Mouse (Mus musculus): Measurements from ENCODE around the gene Gm28048. TPM values are rescaled to one million over a fixed set of nuclear protein-coding genes. Genes with fewer than 3 reads are reported as not detected.

Gm28048 gene
- polyA plus RNA-seq, 1 experiment from 2014 or later: 7.5 TPM

DNA sequence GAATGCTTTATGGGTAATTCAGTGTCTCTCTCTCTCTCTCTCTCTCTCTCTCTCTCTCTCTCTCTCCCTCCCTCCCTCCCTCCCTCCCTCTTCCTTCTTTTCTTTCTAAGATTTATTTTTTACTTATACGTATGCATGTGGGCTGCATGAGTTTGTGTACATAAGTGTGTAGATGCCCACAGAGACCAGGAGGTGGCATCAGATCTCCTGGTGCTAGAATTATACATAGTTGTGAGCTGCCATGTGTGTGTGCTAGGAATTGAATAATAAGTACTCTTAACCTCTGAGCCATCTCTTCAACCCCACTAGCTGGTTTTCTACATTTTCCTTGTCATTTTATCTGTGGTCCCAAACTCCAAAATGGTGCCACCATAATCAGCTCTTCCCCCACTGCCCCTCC is 156.3 kb downstream of the Gm28048 start:
- H3K27me3 ChIP-seq: no peaks in the 10 kb centered on the region
- no peak for ATAC-seq (ENCODE audit: insufficient number of reproducible peaks, insufficient read depth, low FRiP score, low TSS enrichment)

DNA sequence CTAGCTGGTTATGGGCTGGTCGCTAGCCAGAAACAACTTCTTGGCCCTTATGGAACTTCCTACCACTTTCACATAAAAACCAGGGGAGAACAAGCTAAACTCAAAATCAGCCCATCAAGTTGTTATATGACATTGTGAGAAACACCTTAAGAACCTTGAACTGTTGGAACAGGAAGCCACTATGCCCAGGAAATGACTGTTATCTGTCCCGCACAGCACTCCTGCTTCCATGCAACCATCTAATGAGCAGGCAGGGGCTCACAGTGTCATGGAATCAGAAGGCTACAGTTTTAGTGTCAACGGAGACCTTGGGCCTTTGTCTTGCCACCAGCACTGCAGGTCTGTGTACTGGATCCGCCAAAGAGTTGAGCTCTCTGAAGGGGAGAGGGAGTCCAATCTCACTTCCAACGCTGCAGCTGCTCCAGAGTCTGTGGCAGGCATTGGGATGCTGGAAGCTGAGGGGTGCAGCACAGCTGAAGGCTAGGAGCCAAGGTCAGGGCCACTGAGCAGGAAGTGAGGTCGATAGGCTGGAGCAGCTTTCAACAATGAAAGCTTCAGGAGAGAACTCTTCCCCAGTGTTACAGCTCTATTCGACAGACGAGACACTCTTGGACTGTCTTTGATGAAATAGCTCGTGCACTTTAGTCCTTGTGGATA is 157.7 kb downstream of the Gm28048 start:
- WGBS: 74% methylated on average over 9 of the region's 9 CpGs

More for the DNA sequence above, 156.3 kb downstream of the Gm28048 start:
- Histone ChIP-seq H3K9ac (no peak overlapping the region), H3K4me2 (replicated peaks) (no peak overlapping the region), H3K4me1 (no peaks in the 10 kb centered on the region), H3K36me3 (no peaks in the 10 kb centered on the region), H3K9me3 (no peaks in the 10 kb centered on the region), H3K27ac (no peak overlapping the region), H3K4me3 (no peak overlapping the region)
- 90% methylated on average over 1 of the region's 1 CpGs for WGBS

DNA sequence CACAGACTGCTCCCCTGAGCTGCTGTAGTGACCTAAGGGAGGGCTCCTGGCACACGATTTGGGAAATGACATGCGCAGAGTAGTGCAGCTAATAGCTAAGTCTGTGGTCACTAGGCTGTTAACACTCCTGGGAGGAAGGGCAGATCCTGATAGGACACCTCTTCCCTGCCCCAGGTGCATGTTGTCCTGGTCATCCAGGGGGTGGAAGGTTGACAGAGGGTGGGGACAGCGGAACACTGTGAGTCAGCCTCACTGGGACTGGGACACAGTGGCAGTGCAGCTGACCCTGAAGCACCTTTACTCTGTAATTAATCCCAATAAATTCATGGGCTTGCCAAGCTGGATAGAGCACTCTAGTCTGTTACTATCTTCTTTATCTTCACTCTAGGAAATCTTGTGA is 160.6 kb downstream of the Gm28048 start:
- Histone ChIP-seq H3K4me2 (replicated peaks) (no peak overlapping the region), H3K27ac (no peak overlapping the region), H3K27me3 (no peaks in the 10 kb centered on the region), H3K4me1 (no peaks in the 10 kb centered on the region), H3K9ac (no peak overlapping the region), H3K9me3 (no peaks in the 10 kb centered on the region), H3K36me3 (no peaks in the 10 kb centered on the region), H3K4me3 (no peak overlapping the region)
- ATAC-seq (ENCODE audit: insufficient number of reproducible peaks, insufficient read depth, low FRiP score, low TSS enrichment): no peak
- WGBS: 88% methylated on average over 3 of the region's 3 CpGs

More for the DNA sequence above, 157.7 kb downstream of the Gm28048 start:
- Histone ChIP-seq H3K36me3 (no peaks in the 10 kb centered on the region), H3K4me3 (no peak overlapping the region), H3K27ac (no peak overlapping the region), H3K4me1 (no peaks in the 10 kb centered on the region), H3K27me3 (no peaks in the 10 kb centered on the region), H3K9ac (no peak overlapping the region), H3K4me2 (replicated peaks) (no peak overlapping the region), H3K9me3 (no peaks in the 10 kb centered on the region)
- no peak for ATAC-seq (ENCODE audit: insufficient number of reproducible peaks, insufficient read depth, low FRiP score, low TSS enrichment)

DNA sequence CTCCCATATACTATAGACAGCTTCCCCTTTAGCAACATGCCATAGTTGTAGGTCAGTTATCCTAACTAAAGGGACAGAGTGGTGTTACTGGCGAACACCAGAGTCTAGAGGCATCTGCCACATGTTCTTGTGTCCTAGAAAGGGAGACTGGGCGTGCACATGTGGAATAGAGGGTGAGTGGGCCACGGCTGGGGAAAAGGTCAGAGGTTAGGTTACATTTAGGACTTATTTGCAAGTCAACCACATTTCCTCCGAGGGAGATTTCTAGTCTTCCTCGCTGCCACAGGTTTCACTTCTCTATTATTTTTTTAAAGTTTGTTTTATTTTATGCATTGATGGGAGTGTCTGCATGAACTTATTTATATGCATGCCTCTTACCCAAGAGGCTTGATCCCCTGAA is 163.5 kb downstream of the Gm28048 start:
- Histone ChIP-seq H3K27ac (no peak overlapping the region), H3K4me2 (replicated peaks) (no peak overlapping the region), H3K9me3 (no peaks in the 10 kb centered on the region), H3K27me3 (no peaks in the 10 kb centered on the region), H3K36me3 (no peaks in the 10 kb centered on the region), H3K4me3 (no peak overlapping the region), H3K4me1 (no peaks in the 10 kb centered on the region), H3K9ac (no peak overlapping the region)
- 64% methylated on average over 5 of the region's 5 CpGs for WGBS
- no peak for ATAC-seq (ENCODE audit: insufficient number of reproducible peaks, insufficient read depth, low FRiP score, low TSS enrichment)

DNA sequence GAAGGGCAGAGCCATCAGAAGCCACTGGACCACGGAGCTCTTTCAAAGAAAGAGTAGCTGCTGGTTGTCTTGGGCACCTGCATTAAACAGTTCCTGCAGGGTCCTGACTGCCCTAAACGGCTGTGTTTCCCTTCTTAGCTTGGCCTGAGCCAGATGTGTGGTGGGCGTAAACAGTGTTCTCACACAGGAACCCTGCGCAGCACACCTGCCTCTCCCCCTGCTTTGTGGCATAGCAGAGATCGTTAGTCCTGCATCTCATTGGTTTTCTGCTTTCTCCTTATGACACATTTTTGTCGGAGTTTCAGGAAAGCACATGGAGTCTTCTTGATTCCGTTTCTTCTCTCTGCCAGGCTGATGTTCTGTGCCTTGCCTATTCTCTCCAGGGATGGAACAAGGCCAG is 166.0 kb downstream of the Gm28048 start:
- Histone ChIP-seq H3K4me2 (replicated peaks) (no peak overlapping the region), H3K27ac (no peak overlapping the region), H3K36me3 (no peaks in the 10 kb centered on the region), H3K4me3 (no peak overlapping the region), H3K4me1 (no peaks in the 10 kb centered on the region), H3K27me3 (no peaks in the 10 kb centered on the region), H3K9me3 (no peaks in the 10 kb centered on the region), H3K9ac (no peak overlapping the region)
- ATAC-seq (ENCODE audit: insufficient number of reproducible peaks, insufficient read depth, low FRiP score, low TSS enrichment): no peak
- WGBS: 81% methylated on average over 7 of the region's 7 CpGs

DNA sequence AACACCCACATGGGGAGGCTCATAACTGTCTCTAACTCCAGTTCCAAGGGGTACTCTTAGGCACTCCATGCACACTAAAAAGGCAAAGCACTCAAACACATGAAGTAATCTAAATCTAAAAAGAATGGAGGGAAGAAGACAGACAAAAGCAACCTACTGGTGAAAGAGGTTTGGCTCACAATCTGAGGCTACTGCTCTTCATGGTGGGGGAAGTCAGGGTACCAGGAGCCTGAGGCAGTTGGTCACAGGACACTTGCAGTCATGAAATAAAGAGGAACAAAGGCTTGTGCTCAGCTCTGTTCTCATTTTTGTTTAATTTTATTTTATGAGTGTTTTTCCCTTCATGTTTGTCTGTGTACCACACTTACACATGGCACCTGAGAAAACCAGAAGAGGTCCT is 166.7 kb downstream of the Gm28048 start:
- Histone ChIP-seq H3K4me1 (no peaks in the 10 kb centered on the region), H3K27ac (no peak overlapping the region), H3K36me3 (no peaks in the 10 kb centered on the region), H3K4me2 (replicated peaks) (no peak overlapping the region), H3K4me3 (no peak overlapping the region), H3K27me3 (no peaks in the 10 kb centered on the region), H3K9ac (no peak overlapping the region), H3K9me3 (no peaks in the 10 kb centered on the region)
- ATAC-seq (ENCODE audit: insufficient number of reproducible peaks, insufficient read depth, low FRiP score, low TSS enrichment): no peak

DNA sequence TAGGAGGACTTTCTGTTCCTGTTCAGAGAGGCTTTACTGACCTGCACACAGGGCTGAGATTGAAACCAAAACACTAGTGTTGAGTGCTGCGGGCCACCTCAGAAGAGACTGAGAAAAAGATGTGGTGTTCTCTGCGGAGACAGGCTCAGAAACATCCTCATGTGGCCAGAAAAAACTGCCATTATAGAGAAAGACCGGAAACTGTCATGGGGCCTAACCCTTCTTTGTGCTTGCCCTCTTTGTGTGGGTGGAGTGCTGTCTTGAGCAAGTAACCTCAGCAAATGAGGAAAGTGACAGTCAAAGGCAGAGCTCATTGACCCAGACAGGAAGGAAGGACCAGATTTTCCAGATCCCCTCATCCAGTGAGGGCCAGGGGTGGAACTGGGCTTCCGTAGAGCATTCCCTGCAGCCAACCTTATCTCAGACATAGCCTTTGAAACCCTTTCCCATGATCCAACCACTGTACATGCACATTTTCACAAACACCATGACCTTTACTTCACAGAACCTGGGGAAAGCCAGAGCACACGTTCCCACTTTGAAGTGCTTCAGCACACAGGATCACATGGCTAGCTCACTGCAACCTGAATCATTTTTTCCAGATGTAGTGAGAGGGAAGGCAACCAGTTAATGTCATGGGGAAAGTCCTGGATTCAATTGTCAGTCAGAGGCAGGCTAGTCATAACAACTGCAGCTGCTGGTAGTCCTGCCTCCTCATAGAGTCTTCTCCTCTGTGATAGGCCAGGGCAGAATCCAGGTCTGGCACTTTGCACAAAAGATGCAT is 167.8 kb downstream of the Gm28048 start:
- H3K36me3 ChIP-seq: no peaks in the 10 kb centered on the region
- H3K4me1 ChIP-seq: no peaks in the 10 kb centered on the region
- no peak overlapping the region for H3K4me3 ChIP-seq
- H3K4me2 ChIP-seq (replicated peaks): no peak overlapping the region
- H3K27ac ChIP-seq: no peak overlapping the region
- WGBS: 76% methylated on average over 5 of the region's 5 CpGs
- no peaks in the 10 kb centered on the region for H3K27me3 ChIP-seq
- no peak overlapping the region for H3K9ac ChIP-seq
- no peak for ATAC-seq (ENCODE audit: insufficient number of reproducible peaks, insufficient read depth, low FRiP score, low TSS enrichment)
- no peaks in the 10 kb centered on the region for H3K9me3 ChIP-seq

DNA sequence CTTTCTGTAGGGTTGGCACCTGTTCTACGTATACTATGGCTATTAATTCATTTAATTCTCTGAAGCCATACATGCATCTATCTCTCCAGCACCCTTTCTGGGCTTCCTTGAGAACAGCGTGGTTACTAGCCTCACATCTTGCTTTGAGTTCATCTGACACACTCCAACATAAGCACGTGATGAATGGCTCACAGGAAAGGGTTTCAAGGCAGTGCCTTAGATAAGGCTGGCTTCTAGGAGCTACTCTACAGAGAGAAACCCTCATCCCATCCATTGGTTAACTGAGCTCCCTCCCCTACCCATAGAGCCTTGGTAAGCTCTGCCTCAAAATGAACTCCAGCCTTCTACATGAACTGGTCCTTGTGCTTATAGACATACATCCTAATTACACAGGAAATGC is 168.5 kb downstream of the Gm28048 start:
- Histone ChIP-seq H3K4me2 (replicated peaks) (no peak overlapping the region), H3K4me1 (no peaks in the 10 kb centered on the region), H3K4me3 (no peak overlapping the region), H3K9me3 (no peaks in the 10 kb centered on the region), H3K36me3 (no peaks in the 10 kb centered on the region), H3K9ac (no peak overlapping the region), H3K27me3 (no peaks in the 10 kb centered on the region), H3K27ac (no peak overlapping the region)
- no peak for ATAC-seq (ENCODE audit: insufficient number of reproducible peaks, insufficient read depth, low FRiP score, low TSS enrichment)
- WGBS: 82% methylated on average over 3 of the region's 3 CpGs

DNA sequence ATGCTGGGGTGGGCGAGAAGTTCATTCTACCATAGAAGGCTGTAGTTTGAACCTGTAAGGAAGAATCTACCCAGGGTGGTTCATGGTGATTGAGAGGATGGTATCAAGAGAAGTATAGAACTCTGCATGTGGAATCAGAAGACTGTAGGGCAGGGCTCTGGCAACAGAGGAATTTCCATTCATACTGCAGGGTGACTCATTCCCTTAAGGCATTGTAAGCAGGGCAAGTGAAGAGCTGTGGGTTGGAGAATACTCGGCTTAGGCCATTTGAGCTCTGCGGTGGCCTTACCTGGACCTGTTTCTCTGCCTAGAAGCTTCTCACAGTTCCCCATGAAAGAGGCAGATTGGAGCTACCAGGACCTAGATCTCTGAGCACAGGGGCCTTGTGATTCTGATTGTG is 170.5 kb downstream of the Gm28048 start:
- Histone ChIP-seq H3K36me3 (no peaks in the 10 kb centered on the region), H3K4me1 (no peaks in the 10 kb centered on the region), H3K9ac (no peak overlapping the region), H3K27me3 (no peaks in the 10 kb centered on the region), H3K9me3 (no peaks in the 10 kb centered on the region), H3K4me2 (replicated peaks) (no peak overlapping the region), H3K27ac (no peak overlapping the region), H3K4me3 (no peak overlapping the region)
- 82% methylated on average over 3 of the region's 3 CpGs for WGBS
- no peak for ATAC-seq (ENCODE audit: insufficient number of reproducible peaks, insufficient read depth, low FRiP score, low TSS enrichment)

DNA sequence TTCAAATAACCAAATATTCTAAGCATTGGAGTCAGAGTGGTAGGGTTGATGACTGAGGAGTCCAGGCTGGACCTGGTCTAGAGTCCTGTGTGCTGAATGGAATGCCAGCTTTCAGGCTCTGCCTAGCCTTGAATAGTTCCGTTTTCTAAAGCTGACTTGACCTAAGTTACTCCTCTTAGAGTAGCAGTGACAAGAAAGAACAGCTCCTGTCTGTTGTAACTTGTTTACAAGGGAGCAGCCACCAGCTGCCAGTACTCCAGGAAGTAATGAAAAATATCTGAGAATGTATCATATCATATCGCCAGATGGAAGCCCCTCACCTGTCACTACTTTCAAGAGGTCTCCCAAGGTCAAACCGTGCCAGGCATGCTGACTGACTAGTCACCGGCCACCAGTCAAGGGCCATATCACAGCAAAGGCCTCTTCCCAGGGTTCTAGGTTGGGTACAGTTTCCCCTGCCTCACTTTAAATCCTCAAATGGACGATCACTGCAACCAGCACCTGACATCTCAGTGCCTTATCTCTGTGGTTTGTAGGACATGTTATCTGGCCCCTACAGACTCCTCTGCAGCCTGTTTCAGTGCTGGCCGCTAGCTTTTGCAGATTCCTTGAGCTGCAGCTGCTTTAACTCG is 172.3 kb downstream of the Gm28048 start:
- no peaks in the 10 kb centered on the region for H3K4me1 ChIP-seq
- ATAC-seq (ENCODE audit: insufficient number of reproducible peaks, insufficient read depth, low FRiP score, low TSS enrichment): no peak
- WGBS: 81% methylated on average over 7 of the region's 7 CpGs

DNA sequence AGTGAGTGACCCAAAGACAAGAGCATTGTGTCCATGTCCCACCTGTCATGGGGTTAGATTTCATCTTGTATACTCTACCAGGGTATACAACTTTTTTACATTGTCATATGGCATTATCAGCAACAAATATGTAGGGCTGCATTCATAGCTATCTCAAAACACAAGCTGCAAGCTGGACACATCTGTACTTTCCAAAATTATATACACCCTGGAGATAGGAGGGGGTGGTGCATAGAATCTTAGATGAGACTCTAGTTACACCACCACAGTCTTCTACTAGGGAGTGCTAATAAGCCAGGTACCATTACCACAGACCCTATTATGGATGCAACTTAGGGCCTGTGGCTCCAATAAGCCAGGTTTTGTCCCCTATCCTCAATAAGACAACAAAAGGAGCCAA is 173.8 kb downstream of the Gm28048 start:
- Histone ChIP-seq H3K9me3 (no peaks in the 10 kb centered on the region), H3K4me1 (no peaks in the 10 kb centered on the region), H3K4me2 (replicated peaks) (no peak overlapping the region), H3K9ac (no peak overlapping the region), H3K27me3 (no peaks in the 10 kb centered on the region), H3K4me3 (no peak overlapping the region), H3K36me3 (no peaks in the 10 kb centered on the region), H3K27ac (no peak overlapping the region)
- ATAC-seq (ENCODE audit: insufficient number of reproducible peaks, insufficient read depth, low FRiP score, low TSS enrichment): no peak

More for the DNA sequence above, 172.3 kb downstream of the Gm28048 start:
- Histone ChIP-seq H3K36me3 (no peaks in the 10 kb centered on the region), H3K4me3 (no peak overlapping the region), H3K27ac (no peak overlapping the region), H3K27me3 (no peaks in the 10 kb centered on the region), H3K4me2 (replicated peaks) (no peak overlapping the region), H3K9me3 (no peaks in the 10 kb centered on the region), H3K9ac (no peak overlapping the region)

DNA sequence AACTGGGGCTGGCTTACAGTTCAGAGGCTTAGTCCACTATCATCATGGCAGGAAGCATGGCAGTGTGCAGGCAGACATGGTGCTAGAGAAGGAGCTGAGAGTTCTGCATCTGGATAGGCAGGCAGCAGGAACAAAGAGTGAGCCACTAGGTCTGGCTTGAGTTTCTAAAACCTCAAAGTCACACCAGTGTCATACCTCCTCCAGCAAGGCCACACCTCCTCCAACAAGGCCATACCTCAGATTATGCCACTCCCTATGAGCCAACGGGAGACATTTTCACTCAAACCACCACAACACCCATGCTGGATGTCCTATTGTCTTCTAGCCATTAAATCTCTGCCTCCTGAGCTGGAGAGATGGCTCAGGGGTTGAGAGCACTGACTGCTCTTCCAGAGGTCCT is 176.7 kb downstream of the Gm28048 start:
- ATAC-seq (ENCODE audit: insufficient number of reproducible peaks, insufficient read depth, low FRiP score, low TSS enrichment): no peak

More for the DNA sequence above, 176.7 kb downstream of the Gm28048 start:
- Histone ChIP-seq H3K36me3 (no peaks in the 10 kb centered on the region), H3K9ac (no peak overlapping the region), H3K9me3 (no peaks in the 10 kb centered on the region), H3K4me2 (replicated peaks) (no peak overlapping the region), H3K27ac (no peak overlapping the region), H3K4me3 (no peak overlapping the region), H3K4me1 (peaks cover 3% of the 10 kb centered on the region; the same call in 1 of the 2 replicates), H3K27me3 (no peaks in the 10 kb centered on the region)
- 94% methylated on average over 1 of the region's 1 CpGs for WGBS

All from embryonic facial prominence, embryonic 12.5 days (tissue).